Mouse (Mus musculus): ENCODE measurements around the gene F830045P16Rik.

- TF ChIP-seq CTCF (IDR thresholded peaks at IDR 0.05; ENCODE audit: insufficient read depth, low read length) (no peak), POLR2A (IDR thresholded peaks at IDR 0.05; ENCODE audit: borderline replicate concordance, extremely low read depth, low read depth, low read length) (no peak)
Observed at GRCm38 (mm10) chr2:129413488-129413887, 122.9 kb downstream of the F830045P16Rik start.
